Mouse (Mus musculus) retina, embryonic 14.5 days (tissue): Measurements from ENCODE around the gene Zfp622.
"Not testable (repeated sequence)": the region's sequence is repeated elsewhere in the genome, so short reads cannot be mapped to it uniquely, and the experiment has no call there.

ENCODE experiments used
- DNase-seq: peaks from one replicate; pipeline ENCODE4 v3.0.0-alpha.2; 2015; ENCODE audit warnings: low spot score

The Zfp622 gene

DNA sequence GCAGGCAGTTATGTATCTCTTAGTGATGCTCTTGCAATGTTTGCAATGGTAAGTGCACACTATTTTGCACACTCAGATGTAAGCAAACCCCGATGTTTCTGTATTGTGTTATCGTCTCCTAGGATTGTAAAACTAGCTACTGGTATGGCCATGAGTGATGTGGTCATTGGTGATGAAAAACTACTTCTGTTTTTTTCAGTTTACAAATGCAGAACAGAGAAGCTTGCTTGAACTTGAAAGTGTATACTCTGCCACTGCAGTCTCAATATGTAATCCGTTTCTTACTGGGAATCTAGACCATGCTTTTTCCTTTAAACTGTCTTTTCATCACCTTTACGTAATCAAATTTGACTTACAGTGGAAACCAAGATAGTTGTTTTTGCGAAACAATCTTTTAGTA lies 11.4 kb upstream of the Zfp622 start:
- no peak for DNase-seq

DNA sequence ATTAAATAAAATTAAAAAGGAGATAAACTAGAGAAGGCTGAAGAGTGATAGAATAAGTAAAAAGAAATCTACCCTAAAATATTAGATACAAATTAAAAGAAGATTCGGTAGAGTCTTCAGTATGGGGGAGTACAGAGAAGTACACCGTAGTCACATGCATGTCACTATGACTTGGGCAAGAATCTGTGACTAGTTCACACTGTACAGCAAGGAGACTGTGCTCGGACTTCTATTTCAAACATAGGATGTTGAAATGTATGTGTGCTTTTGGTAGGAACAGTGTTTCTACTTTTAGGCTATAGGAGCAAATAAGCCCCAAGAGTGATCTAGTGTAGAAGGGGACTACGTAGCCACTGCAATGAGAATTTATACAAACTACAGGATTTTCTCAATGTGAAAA lies 9.8 kb upstream of the Zfp622 start:
- DNase-seq: no peak

DNA sequence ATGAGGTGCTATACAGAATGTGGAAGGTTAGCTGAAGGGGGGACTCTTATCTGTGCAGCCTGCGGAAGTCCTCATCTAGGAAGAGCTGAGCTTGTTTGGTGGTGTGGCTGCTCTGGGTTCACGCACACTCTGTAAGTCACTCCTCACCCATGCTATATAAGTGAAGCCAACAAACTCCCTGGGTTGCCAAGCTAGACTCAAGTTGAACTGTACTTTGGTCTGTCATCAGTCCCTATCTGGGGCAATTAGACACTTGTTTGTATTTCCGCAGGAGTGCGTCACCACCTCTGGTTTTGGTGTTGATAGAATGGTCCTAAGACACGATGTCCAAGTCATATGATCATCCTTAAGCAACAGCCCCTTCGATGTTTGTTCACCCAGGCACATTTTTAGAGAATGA lies 8.4 kb upstream of the Zfp622 start:
- no peak for DNase-seq

DNA sequence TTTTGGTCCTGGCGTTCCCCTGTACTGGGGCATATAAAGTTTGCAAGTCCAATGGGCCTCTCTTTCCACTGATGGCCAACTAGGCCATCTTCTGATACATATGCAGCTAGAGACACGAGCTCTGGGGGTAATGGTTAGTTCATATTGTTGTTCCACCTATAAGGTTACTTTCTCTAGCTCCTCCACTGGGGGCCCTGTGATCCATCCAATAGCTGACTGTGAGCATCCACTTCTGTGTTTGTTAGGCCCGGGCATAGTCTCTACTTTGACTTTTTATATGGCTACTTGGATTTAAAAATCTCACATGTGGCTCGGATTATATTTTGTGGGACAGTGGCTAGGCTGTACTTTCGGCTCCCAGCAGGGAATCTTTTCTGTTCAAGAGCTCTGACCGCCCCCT lies 552 bp upstream of the Zfp622 start:
- DNase-seq: not testable (repeated sequence)

DNA sequence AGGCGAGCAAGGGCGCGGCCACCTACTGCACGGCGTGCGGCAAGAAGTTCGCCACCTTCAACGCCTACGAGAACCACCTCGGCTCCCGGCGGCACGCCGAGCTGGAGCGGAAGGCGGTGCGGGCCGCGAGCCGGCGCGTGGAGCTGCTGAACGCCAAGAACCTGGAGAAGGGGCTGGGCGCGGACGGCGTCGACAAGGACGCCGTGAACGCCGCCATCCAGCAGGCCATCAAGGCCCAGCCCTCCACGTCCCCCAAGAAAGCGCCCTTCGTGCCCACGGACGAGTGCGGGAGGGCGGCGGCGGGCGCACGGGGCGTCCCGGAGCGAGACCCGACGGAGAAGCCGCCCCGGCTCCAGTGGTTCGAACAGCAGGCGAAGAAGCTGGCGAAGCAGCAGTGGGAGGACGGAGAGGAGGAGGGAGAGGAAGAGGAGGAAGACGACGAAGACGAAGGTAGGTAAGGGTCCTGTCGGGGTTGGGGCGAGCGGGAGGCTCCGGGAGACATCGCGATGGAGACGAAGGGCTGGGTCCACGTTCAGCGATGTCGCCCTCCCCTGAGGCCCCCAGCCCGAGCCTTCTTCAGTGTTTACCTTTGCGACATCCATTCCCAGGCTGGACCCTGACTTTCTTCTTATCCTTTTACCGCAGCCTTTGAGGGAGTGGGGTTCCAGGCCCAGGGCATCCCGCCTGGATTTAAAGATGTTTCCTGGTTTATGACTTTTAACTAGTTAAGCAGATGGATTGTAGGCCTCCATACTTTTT lies 747 bp downstream of the Zfp622 start:
- DNase-seq: peak; percentile 27

DNA sequence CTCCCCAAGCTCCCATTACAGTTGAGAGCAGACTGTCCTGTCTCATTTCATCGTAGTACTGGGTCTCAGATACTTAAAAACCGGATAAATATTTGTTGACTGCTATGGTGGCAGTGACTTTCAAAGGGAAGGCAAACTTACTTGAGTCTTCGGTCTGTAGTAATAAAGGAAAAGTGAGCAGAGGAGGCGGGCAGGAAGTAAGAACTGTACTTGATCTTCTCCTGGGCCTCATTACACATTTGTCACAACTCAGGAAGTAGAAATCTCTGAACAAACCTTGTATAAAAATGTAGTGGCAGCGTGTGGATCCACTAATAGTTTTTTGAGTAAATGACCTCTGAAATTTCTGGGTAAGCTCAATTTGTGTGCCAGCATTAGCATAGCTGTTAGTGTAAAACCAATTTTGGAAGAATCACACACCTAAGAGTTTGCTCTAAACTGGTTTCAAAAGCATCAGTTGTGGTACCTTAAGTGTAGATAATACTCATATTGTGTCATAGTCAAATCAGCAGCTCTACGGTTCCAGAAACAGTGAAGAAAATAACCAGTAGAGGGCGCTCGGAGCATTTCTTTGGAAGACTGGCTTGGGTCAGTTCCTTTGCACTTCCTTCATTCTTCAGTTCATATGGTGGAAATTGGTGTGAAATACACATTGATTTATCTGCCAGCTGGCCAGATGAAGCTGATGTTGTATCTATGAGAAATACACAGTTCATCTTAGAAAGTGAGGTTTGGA lies 9.0 kb downstream of the Zfp622 start:
- peak; percentile 91 for DNase-seq

DNA sequence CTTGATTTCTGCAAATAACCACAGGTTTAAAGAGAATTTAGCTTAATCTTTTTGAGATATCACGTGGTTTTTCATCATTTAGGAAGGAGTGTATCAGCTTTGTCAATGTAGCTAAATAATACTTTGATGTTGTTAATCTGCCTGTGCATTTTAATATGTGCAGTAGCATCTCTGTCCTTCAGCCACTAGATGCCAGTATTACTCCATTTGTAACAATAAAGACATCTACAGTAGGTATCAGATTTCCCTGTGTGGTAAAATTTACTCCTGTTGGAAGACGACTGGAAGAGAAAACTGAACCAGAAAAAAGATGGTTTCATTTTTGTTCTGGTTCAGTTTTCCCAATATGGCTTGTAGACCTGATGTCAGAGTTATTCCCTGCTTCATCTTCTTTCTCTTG lies 11.4 kb downstream of the Zfp622 start:
- DNase-seq: peak; percentile 88

DNA sequence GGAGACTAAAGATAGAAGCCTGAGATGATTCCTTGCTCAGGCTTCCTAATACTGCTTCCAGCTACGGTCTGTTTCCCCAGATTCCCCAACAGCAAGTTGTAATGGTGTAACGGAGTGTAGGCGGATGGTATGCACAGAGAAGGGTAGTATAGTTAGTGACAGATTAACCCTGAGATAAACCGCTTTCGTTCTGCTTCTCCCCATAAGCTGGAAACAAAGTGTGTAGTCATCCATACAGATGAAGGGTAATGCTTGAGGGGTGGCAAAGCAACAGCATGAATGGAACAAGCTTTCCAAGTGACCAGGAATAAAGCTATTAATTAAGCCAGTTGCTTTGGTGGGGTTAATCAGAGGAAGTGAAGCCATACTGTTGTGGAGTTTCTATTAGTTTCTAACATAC lies 15.4 kb downstream of the Zfp622 start:
- peak; percentile 70 for DNase-seq

DNA sequence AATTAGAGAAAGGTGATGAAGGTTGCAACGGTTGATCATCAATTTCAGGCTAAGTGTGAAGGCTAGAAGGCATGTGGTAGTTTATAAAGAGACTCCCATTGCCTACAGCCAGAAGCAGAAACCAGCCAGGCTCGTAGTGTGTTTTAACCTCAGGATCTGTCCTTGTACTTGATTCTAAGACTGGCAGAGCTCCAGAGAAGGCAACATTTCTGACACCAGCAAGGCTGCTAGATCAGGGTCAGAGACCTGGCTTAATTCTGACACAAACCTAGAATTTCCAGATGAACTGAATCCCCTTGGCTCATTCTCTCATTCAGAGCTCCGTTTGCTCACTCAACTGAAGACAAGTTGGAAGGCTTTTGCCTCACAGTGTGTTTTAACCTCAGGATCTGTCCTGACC lies 24.5 kb downstream of the Zfp622 start:
- DNase-seq: no peak

DNA sequence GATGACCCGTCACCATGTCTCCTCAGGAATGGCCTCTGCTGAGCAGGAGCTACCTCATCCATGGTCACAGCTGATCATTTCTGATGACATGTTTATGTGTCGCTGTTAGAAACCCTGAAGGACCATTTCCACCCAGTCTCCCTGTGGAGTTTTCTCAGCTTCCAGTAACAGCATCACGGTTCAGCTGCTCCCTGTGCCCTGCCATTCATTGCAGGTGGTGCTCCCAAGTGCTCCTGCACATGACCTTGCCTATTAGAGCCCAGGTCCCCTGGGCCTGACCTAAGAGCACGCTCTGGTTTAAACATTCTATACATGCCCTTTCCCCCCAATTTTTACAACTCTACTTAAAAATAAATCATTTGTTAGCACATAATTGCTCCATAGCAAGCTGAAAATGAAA lies 28.7 kb downstream of the Zfp622 start:
- no peak for DNase-seq

DNA sequence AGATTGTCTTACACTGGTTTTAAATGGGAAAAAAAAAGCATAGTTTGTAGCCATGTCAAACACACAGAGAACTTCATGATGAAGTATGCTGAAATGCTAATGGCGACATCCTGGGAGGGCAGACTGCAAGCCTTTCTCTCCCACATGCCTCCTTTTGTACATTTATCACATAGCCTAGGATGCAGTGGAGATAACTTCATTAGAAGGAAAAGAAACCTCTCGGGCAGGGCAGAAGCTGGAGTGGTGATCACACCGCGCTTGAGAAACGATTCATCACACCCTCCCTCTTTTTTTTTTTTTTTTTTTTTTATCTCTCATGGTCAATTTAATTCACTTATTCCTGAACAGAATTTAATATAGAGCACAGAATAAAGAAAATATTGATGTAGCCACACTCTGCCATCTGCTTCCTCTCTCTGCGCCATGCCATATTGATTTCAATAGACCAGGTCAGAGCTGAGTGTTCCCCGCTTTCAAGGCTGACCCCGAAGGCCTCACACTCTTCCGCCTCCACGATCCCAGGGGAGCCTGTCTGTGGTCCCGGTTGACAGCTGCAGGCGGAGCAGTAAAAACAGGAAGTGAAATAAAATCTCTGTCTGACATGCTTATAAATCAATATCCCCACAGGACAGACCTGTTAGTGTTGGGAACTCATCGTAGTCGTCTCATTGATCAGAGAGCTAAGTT lies 32.0 kb downstream of the Zfp622 start:
- DNase-seq: peak; percentile 69

DNA sequence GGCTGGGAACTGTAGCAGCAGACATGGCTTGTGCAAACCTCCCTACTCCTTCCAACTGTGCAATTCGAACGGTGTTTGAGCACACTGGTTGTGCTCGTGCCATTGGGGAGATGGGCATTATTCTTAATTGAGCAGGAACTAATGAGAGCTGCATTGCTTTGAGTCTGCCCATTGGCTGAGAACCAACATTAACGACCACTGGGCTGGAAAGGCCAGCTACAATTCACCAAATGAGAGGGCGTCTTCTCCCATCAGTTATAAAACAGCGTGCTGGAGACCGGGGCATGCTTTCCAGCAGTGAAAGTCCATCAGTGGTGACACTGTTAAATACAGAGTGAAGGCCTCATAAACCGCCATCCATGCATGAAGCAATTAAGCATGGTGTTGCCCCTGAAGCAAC lies 37.6 kb downstream of the Zfp622 start:
- peak; percentile 82 for DNase-seq

DNA sequence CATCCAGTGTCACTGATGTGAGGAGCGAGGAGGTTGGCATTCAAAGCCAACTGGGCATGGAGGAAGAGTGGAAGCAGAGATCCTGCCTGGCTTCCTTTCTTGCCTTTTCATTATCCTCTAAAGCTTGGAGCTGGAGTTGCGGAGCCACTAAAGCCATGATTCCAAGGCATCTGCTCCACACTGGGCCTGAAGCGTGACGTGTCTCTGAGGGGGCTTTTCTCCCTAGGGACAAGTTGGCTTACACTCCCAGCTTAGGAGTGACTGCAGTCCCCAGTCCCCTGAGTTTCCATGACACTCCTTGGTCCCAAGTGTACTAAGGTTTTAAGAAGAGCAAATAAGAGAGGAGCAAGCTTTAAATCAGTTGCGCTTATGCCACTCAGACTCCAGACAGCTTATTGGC lies 38.5 kb downstream of the Zfp622 start:
- peak; percentile 58 for DNase-seq

DNA sequence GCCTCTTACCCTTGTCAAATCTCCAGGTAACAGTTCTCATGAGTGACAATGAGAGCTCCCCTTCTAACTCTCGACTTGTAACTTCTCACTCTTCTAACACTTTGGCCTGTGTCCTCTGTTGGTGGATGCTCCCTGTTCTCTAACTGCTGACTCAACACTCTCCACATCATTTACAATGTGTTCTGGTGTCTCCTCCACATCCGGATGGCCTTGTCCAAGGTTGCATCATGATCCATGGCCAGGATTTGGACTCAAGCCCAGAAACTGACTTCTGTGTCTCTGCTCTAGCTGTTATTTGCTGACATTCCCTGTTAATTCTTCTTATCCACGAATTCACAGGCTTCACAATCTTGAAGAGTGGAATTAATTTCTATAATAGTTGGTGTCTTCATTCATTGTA lies 47.5 kb downstream of the Zfp622 start:
- DNase-seq: no peak

DNA sequence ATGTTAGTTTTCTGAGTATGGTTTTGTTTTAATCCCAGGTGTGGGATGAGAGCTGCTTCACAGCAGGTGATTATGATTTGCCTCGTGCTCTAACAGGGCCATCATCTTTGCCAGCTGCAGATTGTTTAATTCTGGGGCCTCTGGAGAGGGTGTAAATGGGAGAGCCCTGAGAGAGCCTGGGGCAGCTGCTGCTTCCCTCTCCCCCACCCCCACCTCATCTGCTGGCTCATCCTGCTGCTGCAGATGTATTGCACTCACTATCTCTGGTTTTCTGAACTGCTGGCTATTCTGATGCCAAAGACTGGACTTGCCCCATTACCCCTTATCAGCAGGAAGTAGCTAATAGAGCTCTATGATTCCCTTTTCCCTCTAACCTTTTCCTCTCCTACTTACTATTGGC lies 56.4 kb downstream of the Zfp622 start:
- no peak for DNase-seq

DNA sequence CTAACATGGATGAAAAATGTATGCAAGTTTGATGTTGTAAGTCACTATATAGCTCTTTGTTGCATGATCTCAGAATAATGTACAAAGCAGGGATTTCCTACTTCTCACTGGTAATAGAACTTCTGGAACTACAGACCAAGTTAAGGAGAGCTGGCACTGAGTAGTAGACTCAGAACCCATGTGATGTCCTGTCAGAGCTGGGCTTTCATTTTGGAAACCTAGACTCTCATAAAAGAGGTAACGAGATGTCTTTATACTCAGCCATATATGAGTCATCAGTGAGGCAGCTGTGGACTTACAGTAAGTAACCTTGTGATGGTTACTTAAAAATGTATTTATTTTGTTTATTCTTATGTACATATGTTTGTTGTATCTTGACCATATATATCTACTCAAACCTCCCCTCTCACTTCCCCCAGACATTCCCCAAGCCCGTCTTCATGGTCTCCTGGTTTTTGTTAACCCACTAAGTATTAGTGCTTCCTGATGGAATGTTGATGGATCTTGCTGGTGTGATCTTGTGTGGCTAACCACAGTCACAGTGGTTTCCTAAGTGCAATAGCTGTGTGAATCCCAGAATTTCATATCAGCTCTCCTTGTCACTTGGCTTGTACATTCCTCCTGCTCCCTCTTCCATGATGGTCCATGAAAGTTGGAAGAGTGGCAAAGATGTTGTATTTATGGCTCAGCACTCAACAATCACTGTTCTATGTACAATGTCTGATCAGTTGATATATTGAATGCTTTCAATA lies 57.2 kb downstream of the Zfp622 start:
- DNase-seq: no peak
